Mouse (Mus musculus): ENCODE results near the gene Nps.
"Not testable (repeated sequence)": the region's sequence is repeated elsewhere in the genome, so short reads cannot be mapped to it uniquely, and the experiment has no call there.

Gene Nps

GRCm38 (mm10) chr7:135258053-135258753 is at the start of gene Nps:
TSS of gene Nps (plus strand) at chr7:135258703.
- DNase-seq (ENCODE audit: low spot score), result not testable (repeated sequence)

GRCm38 (mm10) chr7:135208947-135209567 is 49.4 kb upstream of the Nps start:
- no peak for DNase-seq (ENCODE audit: low spot score)

GRCm38 (mm10) chr7:135210296-135210695 is 48.2 kb upstream of the Nps start:
- no peak for DNase-seq (ENCODE audit: low spot score)

- no peak for DNase-seq (ENCODE audit: low spot score)
Observed at GRCm38 (mm10) chr7:135210831-135211230, 47.7 kb upstream of the Nps start.

- DNase-seq (ENCODE audit: low spot score), result peak; percentile 43
Observed at GRCm38 (mm10) chr7:135212505-135212904, 46.0 kb upstream of the Nps start.

- DNase-seq (ENCODE audit: low spot score), result no peak
Observed at GRCm38 (mm10) chr7:135221475-135221874, 37.0 kb upstream of the Nps start.

DNA sequence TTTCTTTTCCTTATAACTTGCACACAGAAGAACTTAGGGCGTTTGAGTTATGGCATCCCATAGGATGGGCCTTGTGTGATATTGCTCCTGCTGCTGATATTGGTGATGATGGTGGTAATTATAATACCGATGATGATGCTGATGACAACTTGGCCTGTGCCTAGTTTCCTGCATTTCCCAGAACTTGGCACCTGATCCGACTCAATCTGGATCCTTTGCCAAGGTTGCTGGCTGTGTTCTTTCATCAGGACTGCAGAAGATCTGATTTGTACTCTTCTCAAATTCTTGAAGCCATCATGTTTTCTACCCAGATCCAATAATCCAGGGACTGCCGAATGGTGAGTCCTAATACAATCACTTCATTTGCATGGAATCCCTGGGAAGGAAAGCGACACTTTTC is 32.5 kb upstream of the Nps start:
- no peak for DNase-seq (ENCODE audit: low spot score)

DNA sequence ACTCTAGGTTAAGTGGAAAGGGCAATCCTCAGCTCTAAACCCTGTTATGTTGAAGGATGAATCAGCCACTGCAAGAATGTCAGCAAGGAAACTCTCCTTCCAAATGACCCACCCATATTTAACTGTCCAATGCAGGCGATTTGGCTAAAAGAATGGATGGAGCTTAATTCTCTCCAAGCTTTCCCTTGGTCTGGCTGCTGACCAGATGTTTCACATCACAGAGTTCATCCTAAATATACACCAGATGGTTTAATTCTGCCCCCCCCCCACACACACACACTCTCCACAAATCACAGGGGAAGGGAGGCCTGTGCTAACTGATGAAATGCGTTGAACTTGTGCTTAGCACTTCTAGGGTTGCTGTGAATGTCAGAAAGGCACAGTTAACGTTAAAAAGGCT is 21.4 kb upstream of the Nps start:
- no peak for DNase-seq (ENCODE audit: low spot score)

- no peak for DNase-seq (ENCODE audit: low spot score)
Observed at GRCm38 (mm10) chr7:135239441-135239840, 19.1 kb upstream of the Nps start.

DNA sequence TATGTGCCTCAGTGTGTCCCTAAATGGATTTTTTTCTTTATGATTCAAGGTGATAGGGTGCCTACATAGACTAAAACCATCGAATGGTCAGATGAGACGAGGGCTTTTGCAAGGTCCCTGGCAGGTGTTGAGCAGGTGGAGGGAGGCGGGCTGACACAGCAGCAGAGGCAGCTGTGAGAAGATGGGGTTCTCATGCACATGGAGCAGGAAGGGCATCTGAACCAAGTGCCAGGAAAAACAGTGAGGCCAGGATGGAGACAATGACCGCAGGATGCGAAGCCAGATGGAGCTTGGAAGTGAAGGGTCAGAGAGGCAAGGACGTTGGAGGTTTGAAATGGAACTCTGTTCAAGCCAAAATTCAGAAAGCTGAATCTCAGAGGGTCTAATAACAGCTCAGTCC is 18.5 kb upstream of the Nps start:
- no peak for DNase-seq (ENCODE audit: low spot score)

DNA sequence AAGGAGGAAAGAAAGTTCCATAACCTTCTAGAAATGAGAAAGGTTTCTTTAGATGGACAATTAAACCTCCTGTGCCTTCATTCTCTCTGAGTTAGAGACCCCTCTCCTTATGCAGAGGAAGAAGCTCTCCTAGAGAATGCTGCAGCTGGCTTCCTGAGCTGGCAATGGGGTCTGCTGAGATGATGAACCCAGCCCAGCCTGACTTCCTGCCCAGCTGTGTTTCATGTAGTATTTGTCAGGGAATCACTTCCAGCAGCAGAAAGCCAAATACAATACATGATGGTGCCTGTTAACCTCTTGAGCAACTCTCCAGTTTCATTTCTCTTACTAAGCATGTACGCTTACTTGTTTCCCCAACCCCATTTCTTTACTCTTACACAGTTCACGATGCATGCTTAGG is 17.9 kb upstream of the Nps start:
- no peak for DNase-seq (ENCODE audit: low spot score)

DNA sequence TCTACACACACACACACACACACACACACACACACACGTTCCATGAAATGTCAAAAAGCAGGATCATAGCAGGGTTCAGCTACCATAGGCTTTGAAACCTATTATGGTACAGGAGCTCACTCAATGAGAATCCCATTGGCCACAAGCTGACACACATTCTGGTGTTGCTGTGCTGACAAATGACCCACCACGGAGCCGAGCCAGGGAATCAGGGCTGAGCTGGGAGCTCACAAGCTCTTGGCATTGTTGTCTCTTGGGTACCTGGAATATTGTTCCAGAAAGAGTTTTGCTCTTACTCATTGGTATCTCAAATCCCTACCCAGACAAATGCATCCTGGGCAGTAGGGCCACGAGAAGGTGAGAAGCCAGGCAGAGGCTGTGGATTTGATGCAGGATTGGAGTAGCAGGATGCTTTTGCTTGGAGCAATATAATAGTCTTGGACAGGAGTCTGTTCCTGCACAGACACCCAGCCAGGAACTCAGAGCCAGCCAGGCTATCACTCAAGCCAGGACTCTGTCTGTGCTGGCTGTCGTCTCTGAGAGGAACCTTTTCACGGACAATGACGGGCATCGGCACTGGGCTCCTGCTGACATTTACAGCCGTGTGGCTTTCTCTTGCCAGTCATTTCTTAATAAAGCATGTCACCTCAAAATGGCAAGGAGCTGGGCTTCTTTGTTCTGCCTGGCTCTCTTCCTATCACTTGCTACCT is 14.2 kb upstream of the Nps start:
- DNase-seq (ENCODE audit: low spot score), result no peak

- no peak for DNase-seq (ENCODE audit: low spot score)
Observed at GRCm38 (mm10) chr7:135246386-135246785, 12.1 kb upstream of the Nps start.

DNA sequence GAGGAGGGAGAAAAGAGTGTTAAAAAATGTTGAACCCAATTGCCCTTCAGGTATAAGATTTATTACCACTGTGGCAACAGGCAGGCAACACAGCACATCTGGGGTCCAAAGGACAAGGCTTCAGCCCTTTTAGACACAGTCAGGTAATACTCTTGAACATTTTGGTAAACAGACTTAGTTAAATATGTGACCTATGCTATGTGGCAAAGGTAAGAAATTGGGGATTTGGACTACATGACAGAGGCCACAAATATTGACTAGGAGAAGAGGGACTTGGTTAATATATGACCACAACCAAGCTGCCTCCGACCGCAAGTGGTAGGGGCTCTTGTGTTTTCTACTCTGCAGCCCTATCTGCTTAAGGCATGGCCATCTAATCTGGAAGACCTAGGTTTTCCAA is 5.3 kb upstream of the Nps start:
- DNase-seq (ENCODE audit: low spot score), result no peak

- no peak for DNase-seq (ENCODE audit: low spot score)
Observed at GRCm38 (mm10) chr7:135254423-135254822, 4.1 kb upstream of the Nps start.

DNA sequence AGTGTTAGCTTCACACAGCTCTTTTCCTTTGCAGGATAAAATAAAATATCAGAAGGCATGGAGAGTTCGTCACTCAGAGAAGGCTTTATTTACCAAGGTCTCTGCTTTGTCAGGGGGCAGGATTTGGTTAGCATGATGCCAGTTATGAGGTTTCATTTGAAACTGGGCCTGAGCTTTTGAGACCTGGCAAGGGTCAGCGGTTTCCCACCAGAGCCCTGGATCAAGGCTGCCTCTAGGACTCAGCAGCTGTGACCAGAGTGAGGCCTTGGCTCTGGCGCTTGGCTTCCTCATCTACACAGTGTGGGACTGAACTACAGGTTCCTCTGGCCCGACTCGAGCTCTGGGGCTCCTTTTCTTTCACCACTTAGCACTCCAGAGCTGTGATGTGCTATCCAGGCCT is 12.5 kb downstream of the Nps start:
- DNase-seq (ENCODE audit: low spot score), result no peak

GRCm38 (mm10) chr7:135283212-135283611 is 24.7 kb downstream of the Nps start:
- no peak for DNase-seq (ENCODE audit: low spot score)

- DNase-seq (ENCODE audit: low spot score), result no peak
Observed at GRCm38 (mm10) chr7:135289976-135290375, 31.5 kb downstream of the Nps start.

- DNase-seq (ENCODE audit: low spot score), result no peak
Observed at GRCm38 (mm10) chr7:135291646-135292236, 33.2 kb downstream of the Nps start.

DNA sequence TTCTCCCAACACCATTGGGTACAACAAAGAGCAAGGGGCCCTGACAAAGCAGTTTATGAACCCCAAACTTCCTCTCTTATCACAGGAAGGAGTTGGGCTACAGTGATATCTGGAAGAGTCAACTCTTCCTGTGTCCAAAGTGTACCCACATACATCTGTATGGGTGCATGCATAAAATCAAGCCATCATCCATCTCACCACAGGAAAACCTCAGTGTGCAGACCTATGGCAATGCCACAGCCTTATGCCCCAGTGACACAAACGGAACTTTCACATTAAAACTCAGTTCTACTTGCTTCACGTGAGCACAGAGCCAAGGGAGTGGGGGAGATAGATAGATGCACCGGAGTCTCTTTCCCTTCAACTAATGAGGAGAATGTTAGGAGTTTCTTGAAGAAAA is 36.0 kb downstream of the Nps start:
- no peak for DNase-seq (ENCODE audit: low spot score)

GRCm38 (mm10) chr7:135304496-135304895 is 46.0 kb downstream of the Nps start:
- no peak for DNase-seq (ENCODE audit: low spot score)

Measured in lung, postnatal 25 days (tissue).